Mouse (Mus musculus) heart, embryonic 11.5 days (tissue): ENCODE results near the gene Resp18. TPM values are rescaled to one million over a fixed set of nuclear protein-coding genes. Genes with fewer than 3 reads are reported as not detected.

Experiments used
- ATAC-seq: fragments of 200-750 bp; cut with Nextera tagmentation; replicated peaks from 2 replicates; pipeline ENCODE4 v1.8.0; 2017; ENCODE audit warnings: moderate library complexity; ENCODE audit not compliant: insufficient number of reproducible peaks, low FRiP score, low TSS enrichment
- H3K27ac ChIP-seq: fragments of 300-500 bp; sonication (generic); 2 replicates; pipeline ENCODE4 v1.5.1; 2014; ENCODE audit warnings: mild to moderate bottlenecking, low read depth, low read length
- H3K27me3 ChIP-seq: fragments of 300-500 bp; sonication (generic); 2 replicates; pipeline ENCODE4 v1.6.1; 2014; ENCODE audit warnings: mild to moderate bottlenecking, low read length, mixed read lengths; ENCODE audit not compliant: control insufficient read depth, insufficient read depth
- H3K36me3 ChIP-seq: fragments of 300-500 bp; sonication (generic); 2 replicates; pipeline ENCODE4 v1.6.1; 2014; ENCODE audit warnings: mild to moderate bottlenecking, low read length, moderate library complexity, mixed read lengths; ENCODE audit not compliant: control insufficient read depth, insufficient read depth
- H3K4me1 ChIP-seq: fragments of 300-500 bp; sonication (generic); 2 replicates; pipeline ENCODE4 v1.6.1; 2014; ENCODE audit warnings: low read length; ENCODE audit not compliant: control insufficient read depth, insufficient read depth
- H3K4me2 ChIP-seq: fragments of 300-500 bp; sonication (generic); 2 replicates; pipeline ENCODE4 v1.6.1; 2014; ENCODE audit warnings: mild to moderate bottlenecking, moderate library complexity
- H3K4me3 ChIP-seq: fragments of 300-500 bp; sonication (generic); 2 replicates; pipeline ENCODE4 v1.5.1; 2014; ENCODE audit warnings: low read depth, low read length
- H3K9ac ChIP-seq: fragments of 300-500 bp; sonication (generic); 2 replicates; pipeline ENCODE4 v1.6.1; 2014; ENCODE audit warnings: mild to moderate bottlenecking, low read depth, low read length, moderate library complexity
- H3K9me3 ChIP-seq: fragments of 300-500 bp; sonication (generic); replicated peaks from 2 replicates; pipeline ENCODE4 v1.6.1; 2016; ENCODE audit warnings: low read length; ENCODE audit not compliant: control insufficient read depth
- WGBS: fragments of 180-500 bp; shearing (Covaris S2); extraction: QIAGEN DNeasy Blood & Tissue Kit; methylation state at CpG from one replicate; pipeline ENCODE4 v1.1.7; 2014; ENCODE audit not compliant: insufficient replicate concordance; 5-methylcytosine and 5-hydroxymethylcytosine counted together
- polyA plus RNA-seq: library from polyadenylated mRNA; unstranded; fragments of >200 nt; fragmentation: Nextera tagmentation; extraction: Ambion mirVana; gene quantifications from 2 replicates; pipeline ENCODE4 v1.2.1, GENCODE M21; 2014

The Resp18 gene
- polyA plus RNA-seq, 1 experiment from 2014 or later, result 0.30 TPM

DNA sequence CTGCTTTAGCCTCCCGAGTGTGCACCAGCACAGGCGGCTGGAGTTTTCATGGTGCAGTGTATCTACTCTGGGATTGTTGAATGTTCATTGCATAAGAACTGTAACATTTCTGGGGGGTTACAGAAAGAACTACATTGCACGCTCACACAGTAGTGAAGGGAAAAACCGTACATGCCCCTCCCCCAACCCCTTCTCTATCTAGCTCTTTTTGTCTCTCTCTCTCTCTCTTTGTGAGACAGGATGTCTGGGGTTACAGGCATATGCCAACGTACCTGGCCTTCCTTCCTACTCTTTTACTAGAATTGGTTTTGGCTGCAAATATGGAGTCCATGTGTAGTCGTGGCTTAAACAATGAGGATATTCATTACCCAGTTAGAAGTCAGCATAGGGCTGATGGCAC is 55.3 kb downstream of the Resp18 start:
- no peak for ATAC-seq
- H3K4me2 ChIP-seq, result no peak overlapping the region
- no peak overlapping the region for H3K9ac ChIP-seq
- 69% methylated on average over 6 of the region's 6 CpGs for WGBS
- peaks cover 36% of the 10 kb centered on the region for H3K27me3 ChIP-seq
- no peaks in the 10 kb centered on the region for H3K9me3 ChIP-seq
- peaks cover 13% of the 10 kb centered on the region for H3K4me1 ChIP-seq
- no peaks in the 10 kb centered on the region for H3K36me3 ChIP-seq
- no peak overlapping the region for H3K27ac ChIP-seq
- H3K4me3 ChIP-seq, result no peak overlapping the region

Other genes with a start within 250 kb of the Resp18 start
- gene Nhej1, start 153.2 kb downstream of the Resp18 start, polyA plus RNA-seq, result 7.6 and 8.5 TPM in 2 replicates
- gene Slc23a3, start 144.5 kb downstream of the Resp18 start, polyA plus RNA-seq, result 0.20 TPM in 1 of 2 replicates, not detected in the other
- 31.6 and 31.8 TPM in 2 replicates for gene Cnppd1, start 135.7 kb downstream of the Resp18 start, polyA plus RNA-seq
- 31.9 and 37.7 TPM in 2 replicates for gene Retreg2, start 135.6 kb downstream of the Resp18 start, polyA plus RNA-seq
- 31.9 and 33.8 TPM in 2 replicates for gene Zfand2b, start 109.8 kb downstream of the Resp18 start, polyA plus RNA-seq
- 12.0 and 14.1 TPM in 2 replicates for gene Abcb6, start 98.0 kb downstream of the Resp18 start, polyA plus RNA-seq
- gene Ankzf1, start 86.3 kb downstream of the Resp18 start, polyA plus RNA-seq, result 18.7 and 24.2 TPM in 2 replicates
- gene Atg9a, start 86.2 kb downstream of the Resp18 start, polyA plus RNA-seq, result 22.7 and 26.8 TPM in 2 replicates
- 6.8 and 8.4 TPM in 2 replicates for gene Glb1l, start 67.6 kb downstream of the Resp18 start, polyA plus RNA-seq
- gene Stk16, start 67.6 kb downstream of the Resp18 start, polyA plus RNA-seq, result 81.7 and 82.8 TPM in 2 replicates
- 39.2 and 39.8 TPM in 2 replicates for gene Tuba4a, start 58.5 kb downstream of the Resp18 start, polyA plus RNA-seq
- gene A630095N17Rik, start 46.3 kb downstream of the Resp18 start, polyA plus RNA-seq, result not detected in 2 replicates
- gene Dnajb2, start 42.0 kb downstream of the Resp18 start, polyA plus RNA-seq, result 15.3 and 17.6 TPM in 2 replicates
- gene Ptprn, start 13.9 kb downstream of the Resp18 start, polyA plus RNA-seq, result 0.51 and 0.74 TPM in 2 replicates
- gene Dnpep, start 39.6 kb upstream of the Resp18 start, polyA plus RNA-seq, result 119 and 121 TPM in 2 replicates
- gene Des, start 81.9 kb upstream of the Resp18 start, polyA plus RNA-seq, result 428 and 477 TPM in 2 replicates
- gene Speg, start 96.9 kb upstream of the Resp18 start, polyA plus RNA-seq, result 60.7 and 66.5 TPM in 2 replicates
- gene Gmppa, start 157.5 kb upstream of the Resp18 start, polyA plus RNA-seq, result 49.8 and 57.2 TPM in 2 replicates
- 0.11 TPM in 2 replicates for gene Asic4, start 172.0 kb upstream of the Resp18 start, polyA plus RNA-seq
- 21.4 and 24.6 TPM in 2 replicates for gene Chpf, start 200.9 kb upstream of the Resp18 start, polyA plus RNA-seq
- 0.14 and 0.54 TPM in 2 replicates for gene Tmem198, start 201.1 kb upstream of the Resp18 start, polyA plus RNA-seq
- 98.8 and 102 TPM in 2 replicates for gene Obsl1, start 228.0 kb upstream of the Resp18 start, polyA plus RNA-seq
- gene Inha, start 228.7 kb upstream of the Resp18 start, polyA plus RNA-seq, result 4.0 and 4.8 TPM in 2 replicates
- 9.1 and 11.6 TPM in 2 replicates for gene Stk11ip, start 243.1 kb upstream of the Resp18 start, polyA plus RNA-seq